ENCODE assay signal across 9 mouse cellular contexts in the genomic region with DNA sequence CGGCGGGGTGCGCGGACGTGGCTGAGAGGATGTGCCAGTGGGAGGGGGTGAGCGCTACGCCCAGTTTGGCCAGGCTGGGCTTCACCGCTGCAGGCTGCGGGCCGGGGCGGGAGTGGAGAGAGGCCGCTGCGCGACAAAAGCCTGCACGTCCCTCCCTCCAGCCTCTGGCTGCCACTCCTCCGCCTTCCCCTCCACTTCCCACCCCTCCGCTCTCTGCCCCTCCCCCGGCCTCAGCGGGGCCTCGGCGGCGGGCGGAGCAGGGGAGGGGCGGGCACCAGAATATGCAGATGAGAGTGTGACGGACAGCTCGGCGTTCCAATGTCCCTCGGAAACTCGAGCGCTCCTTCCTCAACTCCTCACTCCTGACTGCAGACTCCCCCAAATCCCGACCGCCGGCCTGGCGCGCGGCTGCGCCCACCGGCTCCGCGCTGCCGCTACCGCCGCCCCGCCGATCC. TPM values are rescaled to one million over a fixed set of nuclear protein-coding genes. Genes with fewer than 3 reads are reported as not detected.
A peak's percentile ranks its signal among the peaks of the same experiment; 100 is the strongest.
DNase-seq lines count a peak whose midpoint lies in the region; ATAC-seq lines count a peak whose summit lies in the region.
"Had no signal": no experiment of that assay in that cellular context is flagged by ENCODE, and none has a peak within 500 bp of the region (broad histone marks: within the 10 kb centered on the region; RNA-seq: fewer than 3 reads in every experiment).

A gene (plus strand): TSS at position 359 of the 455 bp plus-strand sequence.

- 1% methylated on average over 28 of the region's 45 CpGs for WGBS in forebrain, embryonic 13.5 days
- under 1% methylated on average over 40 of the region's 45 CpGs for WGBS in limb, embryonic 12.5 days
- under 1% methylated on average over 30 of the region's 45 CpGs for WGBS in midbrain, embryonic 13.5 days

- H3K27ac ChIP-seq in forebrain, embryonic 13.5 days: no peak within 1 kb of the TSS
- no peak within 1 kb of the TSS for H3K27ac ChIP-seq in limb, embryonic 12.5 days
- H3K27ac ChIP-seq in midbrain, embryonic 13.5 days: peak within 1 kb of the TSS; percentile 94

- H3K27me3 ChIP-seq in forebrain, embryonic 13.5 days: peaks cover 99% of the 10 kb centered on the region
- peaks cover 94% of the 10 kb centered on the region for H3K27me3 ChIP-seq in limb, embryonic 12.5 days
- peaks cover 57% of the 10 kb centered on the region for H3K27me3 ChIP-seq in midbrain, embryonic 13.5 days

- H3K36me3 ChIP-seq in forebrain, embryonic 13.5 days (ENCODE audit: poor library complexity, severe bottlenecking): no peaks in the 10 kb centered on the region
- no peaks in the 10 kb centered on the region for H3K36me3 ChIP-seq in limb, embryonic 12.5 days
- peaks cover 12% of the 10 kb centered on the region for H3K36me3 ChIP-seq in midbrain, embryonic 13.5 days

- peak within 1 kb of the TSS; percentile 50 for H3K4me3 ChIP-seq in forebrain, embryonic 13.5 days
- peak within 1 kb of the TSS; percentile 60 for H3K4me3 ChIP-seq in limb, embryonic 12.5 days (replicated peaks)
- H3K4me3 ChIP-seq in midbrain, embryonic 13.5 days (replicated peaks): peak within 1 kb of the TSS; percentile 78
- H3K4me3 ChIP-seq: erythroblast, embryonic 14.5 days had no signal

- peak within 1 kb of the TSS; percentile 87 for H3K4me2 ChIP-seq in forebrain, embryonic 13.5 days
- H3K4me2 ChIP-seq in limb, embryonic 12.5 days: peak within 1 kb of the TSS; percentile 90
- H3K4me2 ChIP-seq in midbrain, embryonic 13.5 days (replicated peaks): peak within 1 kb of the TSS; percentile 77

- peak; percentile 89 for DNase-seq in Muller cell, postnatal 12 days (ENCODE audit: inconsistent ontology term)
- DNase-seq in heart, postnatal 4 days: peak; percentile 82
- no peak for DNase-seq in layer of hippocampus, adult 9-10 months (ENCODE audit: low spot score)

- ATAC-seq in cerebellum, adult (ENCODE audit: insufficient number of reproducible peaks, low FRiP score, low TSS enrichment): peak; percentile 49
- ATAC-seq in forebrain, embryonic 13.5 days: peak; percentile 89
- peak; percentile 92 for ATAC-seq in limb, embryonic 12.5 days (ENCODE audit: insufficient number of reproducible peaks, insufficient read depth, low FRiP score, low TSS enrichment, low read depth)
- ATAC-seq in midbrain, embryonic 13.5 days: peak; percentile 91
- ATAC-seq in activated CD4-positive, CD25-positive, alpha-beta regulatory T cell, adult 4 months: no peak

- no peaks in the 10 kb centered on the region for H3K9me3 ChIP-seq in forebrain, embryonic 13.5 days (replicated peaks)
- H3K9me3 ChIP-seq in limb, embryonic 12.5 days: no peaks in the 10 kb centered on the region
- no peaks in the 10 kb centered on the region for H3K9me3 ChIP-seq in midbrain, embryonic 13.5 days

- peaks cover 31% of the 10 kb centered on the region for H3K4me1 ChIP-seq in forebrain, embryonic 13.5 days
- peaks cover 47% of the 10 kb centered on the region for H3K4me1 ChIP-seq in limb, embryonic 12.5 days (replicated peaks)
- H3K4me1 ChIP-seq in midbrain, embryonic 13.5 days (replicated peaks): peaks cover 71% of the 10 kb centered on the region

- peak within 1 kb of the TSS; percentile 54 for H3K9ac ChIP-seq in forebrain, embryonic 13.5 days
- peak within 1 kb of the TSS; percentile 70 for H3K9ac ChIP-seq in limb, embryonic 12.5 days (replicated peaks)
- H3K9ac ChIP-seq in midbrain, embryonic 13.5 days (replicated peaks): peak within 1 kb of the TSS; percentile 96

RNA-seq across cellular contexts. Expression of the gene that starts here (rescaled TPM):
- polyA plus RNA-seq in forebrain, embryonic 13.5 days (2015; fragmentation: Nextera tagmentation; extraction: Ambion mirVana): 1.2 and 2.9 TPM in 2 replicates
- 10 to 100 TPM; 12.4 to 15.5 TPM for total RNA-seq in heart, postnatal 4 days (2021)
- 8.7 and 9.5 TPM in 2 replicates for polyA plus RNA-seq in limb, embryonic 12.5 days (2016; fragmentation: Nextera tagmentation; extraction: Ambion mirVana)
- 36.7 and 45.1 TPM in 2 replicates for polyA plus RNA-seq in midbrain, embryonic 13.5 days (2015; fragmentation: Nextera tagmentation; extraction: Ambion mirVana)
- polyA plus RNA-seq in activated CD4-positive, CD25-positive, alpha-beta regulatory T cell, adult 4 months (2017; shearing (Covaris generic)): not detected
- polyA plus RNA-seq: erythroblast, embryonic 14.5 days had no signal
